Mouse (Mus musculus): ENCODE data around the gene Cyb561.

- TF ChIP-seq CTCF (IDR thresholded peaks at IDR 0.05; ENCODE audit: low read depth, low read length) (no peak), POLR2A (IDR thresholded peaks at IDR 0.05; ENCODE audit: insufficient read depth, low read length) (no peak), EP300 (IDR thresholded peaks at IDR 0.05; ENCODE audit: insufficient read depth, low read depth, low read length) (no peak)
Observed at GRCm38 (mm10) chr11:105984452-105984851, 31.3 kb upstream of the Cyb561 start.

All from ES-Bruce4 (cell line).